Mouse (Mus musculus) kidney, postnatal 0 days (tissue): ENCODE results near the gene Tarbp2. TPM values are rescaled to one million over a fixed set of nuclear protein-coding genes. Genes with fewer than 3 reads are reported as not detected.

Experiments
- ATAC-seq: fragments of 200-750 bp; cut with Nextera tagmentation; replicated peaks from 2 replicates; pipeline ENCODE4 v1.8.0; 2017; ENCODE audit warnings: low read depth, moderate number of reproducible peaks, moderate TSS enrichment, moderate library complexity; ENCODE audit not compliant: low FRiP score
- DNase-seq: peaks from one replicate; pipeline ENCODE4 v3.0.0-alpha.2; 2016; ENCODE audit warnings: low spot score
- H3K27ac ChIP-seq: fragments of 300-500 bp; sonication (generic); 2 replicates; pipeline ENCODE4 v1.5.1; 2014; ENCODE audit warnings: mild to moderate bottlenecking
- H3K27me3 ChIP-seq: fragments of 300-500 bp; sonication (generic); 2 replicates; pipeline ENCODE4 v1.6.1; 2014; ENCODE audit warnings: low read length, mixed read lengths; ENCODE audit not compliant: insufficient read depth
- H3K36me3 ChIP-seq: fragments of 300-500 bp; sonication (generic); 2 replicates; pipeline ENCODE4 v1.6.1; 2014; ENCODE audit warnings: low read length, mixed read lengths; ENCODE audit not compliant: insufficient read depth
- H3K4me1 ChIP-seq: fragments of 300-500 bp; sonication (generic); replicated peaks from 2 replicates; pipeline ENCODE4 v1.6.1; 2014; ENCODE audit warnings: antibody characterized with exemption, low read length, mixed read lengths; ENCODE audit not compliant: insufficient read depth
- H3K4me2 ChIP-seq: fragments of 300-500 bp; sonication (generic); 2 replicates; pipeline ENCODE4 v1.6.1; 2014; ENCODE audit warnings: mild to moderate bottlenecking, low read length, moderate library complexity, mixed read lengths
- H3K4me3 ChIP-seq: fragments of 300-500 bp; sonication (generic); replicated peaks from 2 replicates; pipeline ENCODE4 v1.5.1; 2014; ENCODE audit warnings: low read depth, low read length
- H3K9ac ChIP-seq: fragments of 300-500 bp; sonication (generic); 2 replicates; pipeline ENCODE4 v1.6.1; 2014; ENCODE audit warnings: low read depth, low read length
- H3K9me3 ChIP-seq: fragments of 300-500 bp; sonication (generic); replicated peaks from 2 replicates; pipeline ENCODE4 v1.6.1; 2016; ENCODE audit warnings: low read length, inconsistent platforms, mixed read lengths
- CTCF ChIP-seq: IDR thresholded peaks from 2 replicates; pipeline ENCODE4 v1.5.1; 2016; ENCODE audit warnings: antibody characterized with exemption, low read depth, mild to moderate bottlenecking, moderate library complexity
- WGBS: fragments of 180-500 bp; shearing (Covaris S2); extraction: QIAGEN DNeasy Blood & Tissue Kit; methylation state at CpG from one replicate; pipeline ENCODE4 v1.1.7; 2014; 5-methylcytosine and 5-hydroxymethylcytosine counted together
- polyA plus RNA-seq: library from polyadenylated mRNA; unstranded; fragments of >200 nt; fragmentation: Nextera tagmentation; extraction: Ambion mirVana; gene quantifications from 2 replicates; pipeline ENCODE4 v1.2.1, GENCODE M21; 2015

The Tarbp2 gene
- polyA plus RNA-seq, 1 experiment from 2014 or later = 57.2 TPM

DNA sequence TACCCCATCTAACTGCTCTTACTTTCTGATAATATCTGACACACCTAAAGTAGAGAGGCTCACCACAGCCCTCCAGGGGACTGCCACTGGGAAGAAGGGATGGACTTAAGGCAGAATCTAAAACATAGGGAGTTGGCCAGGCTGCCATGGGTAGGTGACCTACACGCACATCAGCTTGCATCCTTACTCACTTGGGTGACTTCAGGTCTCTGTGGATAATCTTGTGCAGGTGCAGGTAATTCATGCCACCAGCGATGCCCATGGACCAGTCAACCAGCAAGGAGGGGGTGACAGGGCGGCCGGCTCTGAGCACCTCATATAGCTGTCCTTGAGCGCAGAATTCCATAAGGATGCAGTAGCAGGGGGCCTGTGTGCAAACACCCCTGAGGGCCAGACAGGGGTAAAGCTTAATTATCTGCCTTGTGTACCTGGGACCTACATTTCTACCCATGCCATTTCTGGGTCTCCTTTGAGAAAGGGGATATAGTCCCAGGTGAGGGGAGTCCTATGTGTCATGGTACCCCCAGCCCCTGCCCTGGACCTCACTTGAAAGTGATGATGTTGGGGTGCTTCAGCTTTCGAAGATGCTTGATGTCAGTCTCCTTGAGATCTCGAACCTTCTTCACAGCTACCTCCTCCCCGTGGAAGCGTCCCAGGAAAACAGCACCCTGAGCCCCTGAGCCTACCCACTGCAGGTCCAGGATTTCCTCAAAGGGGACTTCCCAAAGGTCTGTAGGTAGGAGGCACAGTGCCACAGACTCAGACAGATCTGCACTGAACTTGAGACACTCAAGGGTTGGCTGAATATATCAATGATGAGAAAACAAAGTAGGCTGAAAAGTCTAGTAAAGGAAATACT, 13.8 kb upstream of the Tarbp2 start:
- Histone ChIP-seq H3K9me3 (no peaks in the 10 kb centered on the region), H3K27ac (no peak overlapping the region), H3K4me1 (no peaks in the 10 kb centered on the region), H3K4me2 (no peak overlapping the region), H3K27me3 (no peaks in the 10 kb centered on the region), H3K36me3 (peaks cover 45% of the 10 kb centered on the region), H3K4me3 (no peak overlapping the region), H3K9ac (no peak overlapping the region)
- no peak for TF ChIP-seq CTCF
- DNase-seq (no peak), ATAC-seq (no peak)
- 83% methylated on average over 9 of the region's 9 CpGs for WGBS

DNA sequence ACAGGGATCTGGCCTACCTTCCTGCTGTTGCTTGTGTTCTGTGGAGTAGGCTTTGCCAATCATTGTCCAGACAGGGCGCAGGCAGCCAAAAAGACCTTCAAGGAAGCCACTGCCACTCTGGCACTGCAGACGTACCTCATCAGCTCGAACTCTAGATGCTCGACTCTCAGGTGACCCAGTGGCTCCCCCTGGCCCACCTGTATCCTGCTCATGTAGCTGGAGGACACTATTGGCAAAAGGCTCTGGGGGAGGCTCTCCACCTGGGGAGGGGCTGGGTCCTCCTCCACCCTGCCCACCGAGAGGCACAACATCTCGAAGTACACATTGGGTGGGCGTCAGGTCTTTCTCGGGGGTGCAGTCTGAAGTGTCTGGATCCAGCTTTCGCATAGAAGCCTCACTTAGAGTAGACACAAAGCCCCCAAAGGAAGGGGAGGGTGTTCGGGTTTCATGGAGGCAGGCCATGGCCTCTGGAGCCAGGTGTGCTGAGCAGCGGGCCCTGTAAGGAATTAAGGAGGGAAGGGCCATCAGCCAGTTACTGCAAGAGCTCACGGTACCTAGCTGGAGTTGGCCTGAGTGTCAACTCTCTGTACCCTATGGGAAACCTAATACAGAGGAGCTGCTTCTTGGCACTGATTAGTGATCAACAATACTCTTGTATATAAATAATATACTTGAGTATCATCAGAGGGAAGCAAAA, 12.8 kb upstream of the Tarbp2 start:
- Histone ChIP-seq H3K27me3 (no peaks in the 10 kb centered on the region), H3K36me3 (peaks cover 34% of the 10 kb centered on the region), H3K9ac (no peak overlapping the region), H3K4me3 (no peak overlapping the region), H3K27ac (no peak overlapping the region), H3K4me1 (0 out of 2 replicates have a peak, but pooled peaks cover 3% of the 10 kb centered on the region), H3K9me3 (no peaks in the 10 kb centered on the region), H3K4me2 (no peak overlapping the region)
- 57% methylated on average over 12 of the region's 12 CpGs for WGBS
- ATAC-seq (no peak), DNase-seq (no peak)
- TF ChIP-seq CTCF = no peak

DNA sequence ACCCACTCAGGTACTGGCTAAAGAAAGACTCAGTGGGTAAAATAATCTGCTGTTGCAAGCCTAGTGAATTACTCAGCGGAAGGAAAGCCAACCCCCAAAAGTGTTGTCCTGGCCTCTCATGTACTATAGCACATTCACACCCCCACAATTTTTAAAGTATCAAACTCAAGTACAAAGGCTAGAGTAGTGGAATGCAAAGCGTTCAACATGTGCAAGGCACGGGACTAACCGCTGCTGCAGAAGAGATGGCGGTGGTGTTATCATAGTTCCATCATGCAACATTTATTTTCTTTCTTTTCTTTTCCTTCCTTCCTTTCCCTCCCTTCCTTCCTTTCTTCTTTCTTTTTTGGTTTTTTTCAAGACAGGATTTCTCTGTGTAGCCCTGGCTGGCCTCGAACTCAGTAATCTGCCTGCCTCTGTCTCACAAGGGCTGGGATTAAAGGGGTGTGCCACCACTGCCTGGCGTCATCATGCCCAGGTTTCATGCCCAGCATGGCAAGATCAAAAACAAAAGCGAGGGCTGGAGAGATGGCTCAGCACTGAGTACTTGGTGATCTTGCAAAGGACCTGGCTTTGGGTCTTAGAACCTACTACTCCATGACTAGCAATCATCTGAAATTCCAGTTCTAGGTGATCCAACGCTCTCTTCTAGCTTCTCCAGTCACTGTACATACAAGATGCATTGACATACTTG, 12.1 kb upstream of the Tarbp2 start:
- Histone ChIP-seq H3K9me3 (no peaks in the 10 kb centered on the region), H3K4me3 (no peak overlapping the region), H3K4me2 (no peak overlapping the region), H3K36me3 (peaks cover 27% of the 10 kb centered on the region), H3K27ac (no peak overlapping the region), H3K4me1 (0 out of 2 replicates have a peak, but pooled peaks cover 6% of the 10 kb centered on the region), H3K27me3 (no peaks in the 10 kb centered on the region), H3K9ac (no peak overlapping the region)
- DNase-seq (no peak), ATAC-seq (no peak)
- no peak for TF ChIP-seq CTCF
- whole genome bisulfite sequencing = 73% methylated on average over 9 of the region's 9 CpGs

- H3K27me3 ChIP-seq = no peaks in the 10 kb centered on the region
- H3K36me3 ChIP-seq = peaks cover 22% of the 10 kb centered on the region
- H3K27ac ChIP-seq = no peak overlapping the region
- whole genome bisulfite sequencing = 10% methylated on average over 2 of the region's 2 CpGs
- no peak for ATAC-seq
- peaks cover 11% of the 10 kb centered on the region; the same call in 1 of the 2 replicates for H3K4me1 ChIP-seq
- H3K4me3 ChIP-seq = no peak overlapping the region
- H3K4me2 ChIP-seq = no peak overlapping the region
- TF ChIP-seq CTCF = no peak
- DNase-seq = peak; percentile 27
- H3K9ac ChIP-seq = no peak overlapping the region
- H3K9me3 ChIP-seq = no peaks in the 10 kb centered on the region
Observed at GRCm38 (mm10) chr15:102506464-102506830, 11.5 kb upstream of the Tarbp2 start.

DNA sequence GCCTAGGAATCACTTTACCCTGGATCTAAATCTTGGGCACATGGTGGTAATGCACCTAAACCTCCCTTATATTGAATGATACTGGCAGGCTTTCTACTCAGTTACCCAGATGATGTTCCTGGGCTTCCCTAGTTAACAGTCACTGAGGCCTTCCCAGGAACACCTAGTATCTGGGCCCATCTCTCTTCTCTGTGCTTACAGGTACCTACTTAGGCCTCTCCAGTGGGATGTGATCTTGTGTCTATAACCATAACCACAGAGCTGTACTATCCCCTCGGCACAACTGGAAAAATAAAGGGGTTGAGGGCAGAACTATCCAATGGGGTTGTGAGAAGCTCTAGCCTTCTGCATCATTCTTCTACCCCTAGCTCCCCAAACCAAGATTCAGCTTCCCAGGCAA, 11.1 kb upstream of the Tarbp2 start:
- TF ChIP-seq CTCF = no peak
- Histone ChIP-seq H3K9ac (no peak overlapping the region), H3K4me2 (no peak overlapping the region), H3K27me3 (no peaks in the 10 kb centered on the region), H3K4me3 (no peak overlapping the region), H3K9me3 (no peaks in the 10 kb centered on the region), H3K27ac (no peak overlapping the region), H3K36me3 (peaks cover 19% of the 10 kb centered on the region), H3K4me1 (peaks cover 13% of the 10 kb centered on the region)
- no peak for ATAC-seq
- DNase-seq = no peak
- 93% methylated on average over 1 of the region's 1 CpGs for WGBS

GRCm38 (mm10) chr15:102507561-102507960, 10.4 kb upstream of the Tarbp2 start:
- H3K4me1 ChIP-seq = peaks cover 18% of the 10 kb centered on the region
- TF ChIP-seq CTCF = no peak
- no peak for DNase-seq
- H3K4me3 ChIP-seq = no peak overlapping the region
- no peaks in the 10 kb centered on the region for H3K9me3 ChIP-seq
- no peak overlapping the region for H3K27ac ChIP-seq
- H3K9ac ChIP-seq = no peak overlapping the region
- no peaks in the 10 kb centered on the region for H3K27me3 ChIP-seq
- H3K36me3 ChIP-seq = peaks cover 15% of the 10 kb centered on the region
- ATAC-seq = no peak
- no peak overlapping the region for H3K4me2 ChIP-seq
